Mouse (Mus musculus): ENCODE data around the gene Zdhhc18. TPM values are rescaled to one million over a fixed set of nuclear protein-coding genes. Genes with fewer than 3 reads are reported as not detected.
A peak's percentile ranks its signal among the peaks of the same experiment; 100 is the strongest.

Gene Zdhhc18
- polyA plus RNA-seq, 1 experiment from 2014 or later: 15.6 TPM

DNA sequence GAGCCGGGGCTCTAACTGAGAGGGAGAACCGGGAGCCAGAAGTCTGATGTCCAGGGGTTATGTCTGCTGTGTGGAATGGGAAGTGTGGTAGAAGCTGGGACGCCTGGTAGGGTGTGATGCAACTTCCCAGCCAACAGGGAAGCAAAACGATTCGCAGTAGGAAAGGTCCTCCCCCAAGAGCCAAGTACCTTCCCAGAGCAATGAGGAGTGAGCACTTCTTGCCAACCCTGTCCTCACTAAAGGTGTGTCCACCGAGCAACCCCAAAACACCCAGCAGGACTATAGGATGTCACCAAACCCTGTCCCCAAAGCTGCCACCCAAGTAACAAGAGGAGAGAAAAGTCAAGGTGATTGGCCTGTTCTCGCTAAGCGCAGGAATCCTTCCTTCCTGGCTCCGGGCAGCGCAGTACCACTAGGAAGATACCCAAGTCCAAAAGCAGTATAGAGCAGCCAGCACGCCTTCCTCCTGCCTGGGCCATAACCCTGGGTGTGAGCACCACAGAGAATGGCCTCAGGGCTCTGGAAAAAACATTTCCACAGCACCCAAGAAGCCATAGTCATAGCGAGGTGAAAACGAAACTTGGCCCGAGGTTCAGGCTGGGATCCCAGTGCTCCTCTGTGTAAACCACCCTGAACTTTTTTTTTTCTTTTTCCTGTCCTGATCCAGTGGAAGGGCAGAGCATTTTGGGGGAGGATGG, 18.7 kb downstream of the Zdhhc18 start:
- Histone ChIP-seq H3K36me3 (ENCODE audit: inconsistent target) (peaks cover 9% of the 10 kb centered on the region), H3K79me2 (ENCODE audit: inconsistent target) (peaks cover 58% of the 10 kb centered on the region), H3K4me3 (ENCODE audit: inconsistent target) (peak overlapping the region; percentile 56), H3K27ac (peak overlapping the region; percentile 35)
- WGBS (ENCODE audit: missing documents): 17% methylated on average over 14 of the region's 14 CpGs

DNA sequence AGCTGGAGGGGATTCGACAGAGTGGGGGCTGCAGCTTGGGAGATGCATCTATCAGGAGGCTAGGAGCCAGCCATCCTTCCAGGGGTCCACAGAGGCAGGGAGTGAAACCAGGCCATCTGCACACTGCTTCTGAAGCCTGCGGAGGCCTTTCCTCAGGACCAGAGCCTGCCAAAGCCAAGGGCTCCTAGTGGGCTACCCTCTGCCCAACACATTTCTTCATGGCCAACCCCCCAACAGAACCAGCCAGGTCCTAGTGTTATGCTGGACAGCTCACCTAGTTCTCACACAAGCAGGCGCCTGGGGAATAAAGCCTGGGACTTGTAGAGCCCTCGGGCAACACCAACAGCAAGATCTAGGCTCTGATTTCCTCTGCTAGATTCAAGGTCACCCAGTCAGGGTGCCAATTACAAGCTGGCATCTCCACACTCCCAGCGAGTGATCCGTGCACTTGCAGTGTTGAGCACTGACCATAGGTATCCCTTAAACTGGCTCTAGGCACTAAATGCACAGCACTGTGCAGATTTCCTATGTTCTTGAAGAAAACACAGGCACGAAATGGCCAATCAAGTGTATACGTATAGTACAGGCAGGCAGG, 19.5 kb downstream of the Zdhhc18 start:
- WGBS (ENCODE audit: missing documents): 86% methylated on average over 8 of the region's 8 CpGs
- H3K36me3 ChIP-seq (ENCODE audit: inconsistent target): peaks cover 12% of the 10 kb centered on the region
- peak overlapping the region; percentile 35 for H3K27ac ChIP-seq
- H3K79me2 ChIP-seq (ENCODE audit: inconsistent target): peaks cover 58% of the 10 kb centered on the region
- H3K4me3 ChIP-seq (ENCODE audit: inconsistent target): no peak overlapping the region; the same call in 1 of the 2 replicates

DNA sequence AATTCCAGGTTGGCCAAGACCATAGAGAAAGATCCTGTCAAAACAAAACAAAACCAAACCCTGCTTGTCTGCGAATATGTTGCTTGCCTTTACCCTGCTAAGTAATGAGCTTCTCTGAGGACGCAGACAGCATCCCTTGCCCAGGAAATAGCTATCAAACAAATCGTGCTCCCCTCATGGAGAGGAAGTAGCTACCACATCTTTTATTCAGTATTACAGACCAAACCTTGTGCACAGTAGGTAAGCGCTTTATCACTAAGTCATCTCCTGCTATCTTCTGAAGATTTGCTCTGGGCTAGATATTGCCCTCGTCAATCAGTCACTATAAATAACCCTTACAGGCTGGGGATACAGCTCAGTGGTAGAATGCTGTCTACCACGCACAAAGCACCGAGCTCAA, 20.8 kb downstream of the Zdhhc18 start:
- Histone ChIP-seq H3K79me2 (ENCODE audit: inconsistent target) (peaks cover 58% of the 10 kb centered on the region), H3K36me3 (ENCODE audit: inconsistent target) (peaks cover 20% of the 10 kb centered on the region), H3K27ac (no peak overlapping the region), H3K4me3 (ENCODE audit: inconsistent target) (no peak overlapping the region)
- WGBS (ENCODE audit: missing documents): 59% methylated on average over 7 of the region's 7 CpGs

DNA sequence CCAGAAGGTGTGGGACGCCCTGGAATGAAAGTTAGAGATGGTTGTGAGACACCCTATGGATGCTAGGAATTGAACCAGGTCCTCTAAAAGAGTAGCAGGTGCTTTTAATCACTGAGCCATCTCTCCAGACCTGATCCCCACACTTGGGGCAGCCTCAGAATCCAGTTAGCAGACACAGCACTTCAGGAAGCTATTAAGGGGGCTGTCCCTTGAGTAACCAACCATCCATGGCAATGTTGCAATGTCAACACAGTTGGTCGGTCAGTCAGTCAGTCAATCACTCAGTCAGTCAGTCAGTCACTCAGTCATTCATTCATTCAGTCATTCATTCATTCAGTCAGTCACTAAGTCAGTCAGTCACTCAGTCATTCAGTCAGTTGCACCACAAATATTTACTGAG, 21.4 kb downstream of the Zdhhc18 start:
- no peak overlapping the region for H3K27ac ChIP-seq
- WGBS (ENCODE audit: missing documents): 56% methylated on average over 2 of the region's 2 CpGs
- H3K36me3 ChIP-seq (ENCODE audit: inconsistent target): peaks cover 20% of the 10 kb centered on the region
- H3K4me3 ChIP-seq (ENCODE audit: inconsistent target): no peak overlapping the region
- H3K79me2 ChIP-seq (ENCODE audit: inconsistent target): peaks cover 58% of the 10 kb centered on the region

DNA sequence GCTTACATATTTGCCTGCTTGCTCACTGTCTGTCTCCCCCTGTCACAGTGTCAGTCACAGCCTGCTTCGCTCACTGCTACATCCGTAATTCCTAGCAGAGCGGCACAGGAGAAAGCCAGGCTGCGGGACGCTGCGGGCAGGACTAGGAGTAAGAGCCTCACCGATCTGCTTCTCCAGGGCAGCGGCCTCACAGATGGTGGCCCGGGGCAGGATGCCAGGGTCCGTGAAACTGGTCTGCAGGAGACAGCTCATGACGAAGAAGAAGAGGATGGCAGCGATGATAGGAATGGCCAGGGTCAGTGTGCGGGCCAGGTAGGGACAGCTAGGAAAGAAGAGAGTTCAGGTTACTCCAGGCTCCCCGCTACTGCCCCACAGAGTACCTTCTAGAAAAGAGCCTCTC, 22.9 kb downstream of the Zdhhc18 start:
- WGBS (ENCODE audit: missing documents): 95% methylated on average over 14 of the region's 14 CpGs
- Histone ChIP-seq H3K79me2 (ENCODE audit: inconsistent target) (peaks cover 52% of the 10 kb centered on the region), H3K27ac (no peak overlapping the region), H3K36me3 (ENCODE audit: inconsistent target) (peaks cover 20% of the 10 kb centered on the region), H3K4me3 (ENCODE audit: inconsistent target) (no peak overlapping the region)

DNA sequence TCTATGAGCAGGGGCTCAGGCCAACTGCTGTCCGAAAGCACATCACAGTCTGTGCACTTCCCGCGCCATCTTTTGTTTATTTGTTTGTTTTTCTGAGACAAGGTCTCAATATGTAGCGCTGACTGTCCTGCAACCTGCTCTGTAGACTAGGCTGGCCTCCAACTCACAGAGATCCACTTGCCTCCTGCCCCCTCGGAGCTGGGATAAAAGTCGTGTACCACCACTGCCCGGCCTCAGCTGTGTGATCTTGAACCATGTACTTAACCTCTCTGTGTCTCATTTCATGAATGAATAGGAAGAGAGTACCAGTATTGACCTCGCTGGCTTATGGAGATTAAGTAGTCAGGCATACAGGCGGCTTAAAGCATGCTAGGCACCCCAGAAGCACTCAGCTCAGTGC, 23.3 kb downstream of the Zdhhc18 start:
- Histone ChIP-seq H3K27ac (no peak overlapping the region), H3K4me3 (ENCODE audit: inconsistent target) (no peak overlapping the region), H3K36me3 (ENCODE audit: inconsistent target) (peaks cover 20% of the 10 kb centered on the region), H3K79me2 (ENCODE audit: inconsistent target) (peaks cover 47% of the 10 kb centered on the region)
- 91% methylated on average over 9 of the region's 9 CpGs for WGBS (ENCODE audit: missing documents)

DNA sequence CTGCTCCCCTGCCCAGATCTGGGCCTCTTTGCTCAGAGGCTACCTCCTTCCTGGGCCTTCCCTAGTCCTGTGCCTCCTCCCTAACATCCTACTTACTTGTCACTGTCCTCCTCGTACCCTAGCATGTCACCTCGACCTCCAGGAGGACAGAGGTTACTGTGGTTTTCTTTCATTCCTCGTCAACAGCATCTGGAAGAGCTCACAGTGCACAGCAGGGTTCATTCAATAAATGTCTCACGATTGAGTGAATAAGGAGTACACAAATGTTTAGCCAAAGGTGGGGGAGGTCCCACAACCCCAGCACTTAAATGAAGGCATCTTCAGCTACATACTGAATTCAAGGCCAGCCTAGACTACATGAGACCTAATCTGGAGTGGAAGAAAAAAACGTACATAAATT, 23.7 kb downstream of the Zdhhc18 start:
- 50% methylated on average over 5 of the region's 5 CpGs for WGBS (ENCODE audit: missing documents)
- H3K36me3 ChIP-seq (ENCODE audit: inconsistent target): peaks cover 20% of the 10 kb centered on the region
- H3K27ac ChIP-seq: no peak overlapping the region
- H3K4me3 ChIP-seq (ENCODE audit: inconsistent target): no peak overlapping the region
- peaks cover 43% of the 10 kb centered on the region for H3K79me2 ChIP-seq (ENCODE audit: inconsistent target)

DNA sequence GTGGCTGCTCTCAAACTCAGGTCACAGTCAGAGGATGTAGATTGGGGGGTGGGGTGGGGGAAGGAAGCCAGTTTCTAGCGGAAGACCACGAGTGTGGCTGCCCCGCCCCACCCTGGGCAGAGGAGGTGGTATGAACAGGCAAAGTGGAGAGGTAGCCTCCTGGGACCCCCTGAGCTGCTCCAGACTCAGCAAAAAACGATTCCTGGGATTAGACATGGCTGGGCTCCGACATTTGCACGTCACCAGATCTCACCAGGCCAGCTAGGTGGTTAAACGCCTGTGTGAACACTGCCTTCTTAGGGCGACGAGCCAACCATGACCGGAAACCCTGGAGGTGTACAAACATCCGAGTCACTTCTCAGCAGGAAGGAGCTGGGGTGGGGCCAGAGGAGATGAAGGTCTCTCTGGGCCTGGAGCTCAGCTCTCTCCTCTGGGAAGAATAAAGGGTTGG, 24.3 kb downstream of the Zdhhc18 start:
- peaks cover 38% of the 10 kb centered on the region for H3K79me2 ChIP-seq (ENCODE audit: inconsistent target)
- peaks cover 20% of the 10 kb centered on the region for H3K36me3 ChIP-seq (ENCODE audit: inconsistent target)
- no peak overlapping the region for H3K27ac ChIP-seq
- no peak overlapping the region for H3K4me3 ChIP-seq (ENCODE audit: inconsistent target)
- 28% methylated on average over 11 of the region's 11 CpGs for WGBS (ENCODE audit: missing documents)

DNA sequence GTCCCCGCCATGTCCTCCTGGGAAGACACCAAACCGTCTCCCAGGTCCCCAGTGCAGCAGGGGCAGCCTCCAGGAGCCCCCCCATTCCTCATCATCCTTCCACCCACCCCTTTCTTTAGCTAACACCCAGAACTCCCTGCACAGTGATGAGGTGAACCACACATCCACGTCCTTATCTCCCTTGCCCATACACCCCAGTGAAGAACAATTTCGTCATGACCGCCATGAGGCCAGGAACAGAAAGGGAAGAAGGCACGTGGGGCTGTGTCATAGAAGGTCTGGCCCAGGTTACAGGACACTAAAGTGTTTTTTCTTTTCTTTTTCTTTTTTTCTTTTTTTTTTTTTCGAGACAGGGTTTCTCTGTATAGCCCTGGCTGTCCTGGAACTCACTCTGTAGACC, 25.1 kb downstream of the Zdhhc18 start:
- 72% methylated on average over 4 of the region's 7 CpGs for WGBS (ENCODE audit: missing documents)
- Histone ChIP-seq H3K79me2 (ENCODE audit: inconsistent target) (peaks cover 29% of the 10 kb centered on the region), H3K36me3 (ENCODE audit: inconsistent target) (peaks cover 20% of the 10 kb centered on the region), H3K27ac (no peak overlapping the region), H3K4me3 (ENCODE audit: inconsistent target) (no peak overlapping the region)

DNA sequence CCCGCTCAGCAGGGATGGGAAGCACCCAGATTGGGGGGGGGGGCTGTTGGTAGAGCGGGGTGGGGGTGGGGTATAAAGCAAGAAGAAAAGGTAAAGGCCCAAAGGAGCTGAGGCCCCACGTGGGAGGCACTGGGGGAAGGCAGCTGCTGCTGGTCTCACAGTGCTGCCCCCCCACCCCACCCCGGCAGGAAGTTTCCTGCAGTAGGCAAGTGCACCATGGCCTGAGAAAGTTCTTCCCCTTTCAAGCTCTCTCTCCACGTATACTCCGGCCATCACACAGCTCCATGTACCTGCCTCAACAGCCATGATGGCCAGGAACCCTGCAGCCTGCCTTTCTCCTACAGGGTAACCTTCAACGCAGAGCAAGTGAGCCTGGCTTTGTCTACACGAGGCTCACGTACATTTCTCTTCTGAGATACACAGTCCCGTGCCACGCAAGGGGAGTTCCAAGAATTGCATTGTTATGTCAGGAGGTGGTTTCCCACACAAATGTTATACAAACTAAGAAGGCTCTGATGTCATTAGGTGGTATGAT, 27.7 kb downstream of the Zdhhc18 start:
- H3K79me2 ChIP-seq (ENCODE audit: inconsistent target): peaks cover 3% of the 10 kb centered on the region; the same call in 1 of the 2 replicates

DNA sequence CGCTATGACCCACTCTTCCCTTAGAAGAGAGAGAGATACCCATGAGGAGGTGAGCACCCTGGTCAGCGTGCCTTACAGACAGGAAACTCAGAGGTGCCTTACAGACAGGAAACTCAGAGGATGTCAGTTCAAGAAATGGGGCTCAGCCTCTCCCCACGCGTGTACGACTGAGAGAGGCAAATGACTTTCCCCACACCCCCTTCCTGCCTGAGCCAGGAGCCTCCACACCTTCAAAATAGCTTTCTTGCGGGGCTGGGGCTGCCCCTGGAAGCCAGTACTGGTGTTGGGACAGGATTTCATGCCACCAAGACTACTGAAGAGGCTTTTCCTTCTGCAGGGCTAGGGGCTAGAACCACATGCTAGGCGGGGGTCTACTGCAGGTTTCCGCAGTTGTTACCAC, 29.3 kb downstream of the Zdhhc18 start:
- WGBS (ENCODE audit: missing documents): 71% methylated on average over 8 of the region's 8 CpGs
- no peak overlapping the region for H3K27ac ChIP-seq

More for the DNA sequence above, 27.7 kb downstream of the Zdhhc18 start:
- WGBS (ENCODE audit: missing documents): 47% methylated on average over 9 of the region's 11 CpGs
- no peak overlapping the region for H3K4me3 ChIP-seq (ENCODE audit: inconsistent target)
- H3K27ac ChIP-seq: no peak overlapping the region
- H3K36me3 ChIP-seq (ENCODE audit: inconsistent target): peaks cover 20% of the 10 kb centered on the region

DNA sequence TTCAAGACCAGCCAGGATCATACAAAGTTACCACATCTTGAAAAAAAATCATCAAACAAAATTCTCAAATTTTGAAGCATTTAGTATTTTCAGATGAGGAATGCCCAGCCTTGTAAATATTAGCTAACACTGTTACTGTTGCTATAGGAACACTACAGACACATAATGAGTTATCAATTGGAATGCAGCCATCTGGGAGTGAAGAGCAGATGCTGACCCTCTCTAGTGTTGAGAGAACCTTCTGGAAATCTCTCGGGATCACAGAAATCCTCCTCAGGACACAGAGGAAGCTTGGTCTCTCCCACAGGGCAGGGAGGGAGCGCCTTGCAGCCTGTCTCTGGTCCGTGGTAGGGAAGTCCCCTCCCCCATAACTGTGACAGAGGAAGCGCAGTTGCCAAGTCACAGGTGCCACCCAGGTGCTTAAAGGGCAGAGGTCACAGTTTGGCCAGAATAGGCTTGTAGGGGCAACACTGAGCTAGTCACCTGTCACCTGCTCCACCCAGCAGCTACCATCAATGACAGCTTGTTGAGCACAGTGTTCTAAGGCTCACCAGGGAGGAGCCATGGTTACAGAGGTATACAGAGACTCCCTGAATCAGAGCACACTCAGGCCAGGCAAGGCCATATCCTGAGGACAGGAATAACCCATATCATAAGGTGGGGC, 30.3 kb downstream of the Zdhhc18 start:
- Histone ChIP-seq H3K27ac (no peak overlapping the region), H3K36me3 (ENCODE audit: inconsistent target) (peaks cover 4% of the 10 kb centered on the region; the same call in 1 of the 2 replicates), H3K4me3 (ENCODE audit: inconsistent target) (no peak overlapping the region), H3K79me2 (ENCODE audit: inconsistent target) (no peaks in the 10 kb centered on the region)
- WGBS (ENCODE audit: missing documents): 73% methylated on average over 4 of the region's 4 CpGs

More for the DNA sequence above, 29.3 kb downstream of the Zdhhc18 start:
- Histone ChIP-seq H3K79me2 (ENCODE audit: inconsistent target) (no peaks in the 10 kb centered on the region), H3K4me3 (ENCODE audit: inconsistent target) (no peak overlapping the region), H3K36me3 (ENCODE audit: inconsistent target) (peaks cover 8% of the 10 kb centered on the region; the same call in 1 of the 2 replicates)

DNA sequence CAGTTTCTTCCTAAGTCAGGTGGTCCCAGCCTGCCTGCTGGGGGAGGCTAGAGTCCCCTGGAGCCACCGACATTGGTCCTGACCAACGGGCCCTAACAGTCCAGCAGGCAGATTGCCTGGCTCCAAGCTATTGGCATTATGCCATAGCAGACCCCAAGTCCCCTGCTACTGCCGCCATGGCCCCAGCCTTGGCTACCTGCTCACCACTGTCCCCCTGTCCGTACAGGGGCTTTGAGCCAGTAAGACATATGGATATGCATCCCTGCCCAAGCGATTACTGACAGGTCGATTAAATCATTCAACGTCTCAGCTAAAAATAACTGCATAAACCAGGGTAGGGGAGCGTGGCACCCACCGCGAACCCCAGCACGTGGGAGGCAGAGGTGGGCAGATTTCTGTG, 32.0 kb downstream of the Zdhhc18 start:
- H3K36me3 ChIP-seq (ENCODE audit: inconsistent target): peaks cover 5% of the 10 kb centered on the region; the same call in 1 of the 2 replicates
- WGBS (ENCODE audit: missing documents): 97% methylated on average over 11 of the region's 11 CpGs

DNA sequence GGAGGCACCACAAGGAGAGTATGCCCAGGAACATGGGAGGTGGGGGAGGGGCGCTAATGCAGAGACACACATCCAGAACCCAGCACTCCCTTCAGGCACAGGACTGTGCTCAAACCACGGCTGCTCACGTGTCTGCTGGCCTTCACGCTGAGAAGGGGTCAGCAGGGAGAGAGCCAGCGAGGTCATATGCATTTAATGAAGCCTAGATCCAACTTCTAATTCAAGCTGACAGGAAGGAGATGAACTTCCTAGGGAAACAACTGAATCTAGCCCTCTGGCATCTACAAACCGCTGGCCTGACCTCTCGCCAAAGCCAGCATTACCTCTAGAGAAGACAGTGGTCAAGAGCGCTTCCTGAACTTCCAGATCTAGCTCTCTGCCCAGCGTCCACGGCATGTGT, 34.5 kb downstream of the Zdhhc18 start:
- H3K4me3 ChIP-seq (ENCODE audit: inconsistent target): no peak overlapping the region
- no peaks in the 10 kb centered on the region for H3K79me2 ChIP-seq (ENCODE audit: inconsistent target)
- H3K27ac ChIP-seq: peak overlapping the region; percentile 73
- H3K36me3 ChIP-seq (ENCODE audit: inconsistent target): peaks cover 16% of the 10 kb centered on the region; the same call in 1 of the 2 replicates
- WGBS (ENCODE audit: missing documents): 87% methylated on average over 10 of the region's 10 CpGs

More for the DNA sequence above, 32.0 kb downstream of the Zdhhc18 start:
- Histone ChIP-seq H3K4me3 (ENCODE audit: inconsistent target) (no peak overlapping the region), H3K79me2 (ENCODE audit: inconsistent target) (no peaks in the 10 kb centered on the region), H3K27ac (no peak overlapping the region)

All from macrophage (primary cell).